Mouse (Mus musculus) heart, postnatal 14 days (tissue): ENCODE data around the gene Tmem230. TPM values are rescaled to one million over a fixed set of nuclear protein-coding genes. Genes with fewer than 3 reads are reported as not detected.
A peak's percentile ranks its signal among the peaks of the same experiment; 100 is the strongest.

Experiments used
- DNase-seq, 2 experiments: peaks; one replicate each; pipeline ENCODE4 v3.0.0; 2021 to 2022
- intact Hi-C: fragments of 180-260 bp; cut with DNase I; formaldehyde crosslinking; loops from one replicate; pipeline ENCODE4 v1.15.1; 2025
- total RNA-seq, 2 experiments: library from RNA; stranded (reverse); gene quantifications; 2 replicates each; pipeline ENCODE4 v1.2.3; 2021

Gene Tmem230
- total RNA-seq, 2 experiments from 2014 or later = 20.2 to 23.7 TPM

- DNase-seq = no peak
- intact Hi-C loops = no loop called here
Measured at GRCm38 (mm10) chr2:132276249-132276648, 28.6 kb upstream of the Tmem230 start.

GRCm38 (mm10) chr2:132275527-132275926 lies 27.9 kb upstream of the Tmem230 start:
- DNase-seq = peak in 1 of 2 experiments; percentile 23
- intact Hi-C loops = no loop called here

- intact Hi-C loops = no loop called here
- DNase-seq = no peak
Measured at GRCm38 (mm10) chr2:132272694-132273389, 25.2 kb upstream of the Tmem230 start.

DNA sequence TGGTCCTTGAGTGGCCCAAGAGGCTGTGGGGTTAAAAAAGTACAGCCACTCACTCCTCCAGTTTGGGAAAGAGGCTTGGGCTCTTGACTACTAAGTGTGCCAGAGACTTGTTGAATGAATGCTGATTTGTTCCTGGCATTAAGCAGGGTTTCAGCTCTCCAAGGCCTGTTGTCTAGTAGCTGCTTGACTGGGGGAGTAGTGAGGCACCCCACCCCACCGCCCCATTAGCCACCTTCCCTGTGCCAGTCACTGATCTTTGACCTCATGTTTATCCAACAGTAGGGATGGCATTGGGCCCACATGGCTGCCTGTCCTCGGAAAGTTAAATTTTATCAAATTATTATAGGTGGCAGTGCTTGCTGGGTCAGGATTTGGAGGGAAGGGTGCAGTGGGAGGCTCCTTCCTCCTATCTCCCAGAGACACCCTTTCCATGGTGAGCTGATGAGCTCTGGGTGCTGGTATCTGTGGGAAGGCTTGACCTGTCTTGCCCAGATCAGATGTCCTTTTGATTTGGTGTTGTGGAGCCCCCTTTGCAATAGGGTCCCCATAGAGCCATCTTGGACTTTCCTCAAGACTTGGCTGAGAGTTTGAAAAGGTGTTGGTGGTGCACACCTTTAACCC lies 22.8 kb upstream of the Tmem230 start:
- intact Hi-C loops = no loop called here
- DNase-seq = peak in 1 of 2 experiments; percentile 21

- peak in 1 of 2 experiments; percentile 13 for DNase-seq
- intact Hi-C loops = no loop called here
Measured at GRCm38 (mm10) chr2:132269217-132269616, 21.6 kb upstream of the Tmem230 start.

DNA sequence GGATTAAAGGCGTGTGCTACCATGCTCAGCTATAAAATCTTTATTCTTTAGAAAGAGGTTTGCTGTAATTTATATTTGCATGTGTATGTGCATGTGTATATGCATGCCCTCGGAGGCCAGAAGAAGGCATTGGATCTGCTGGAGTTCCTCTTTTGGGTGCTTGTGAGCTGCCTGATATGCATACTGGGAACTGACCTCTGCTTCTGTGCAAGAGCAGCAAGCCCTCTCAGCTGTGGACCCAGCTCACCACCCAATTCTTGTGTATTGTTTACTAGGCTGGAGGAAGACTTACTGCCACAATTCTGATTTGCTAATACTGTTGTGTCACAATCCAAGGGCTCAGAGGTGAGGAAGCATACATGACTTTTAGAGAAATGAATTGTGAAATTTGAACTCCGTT lies 18.5 kb upstream of the Tmem230 start:
- no peak for DNase-seq
- intact Hi-C loops = no loop called here

GRCm38 (mm10) chr2:132265196-132265595 lies 17.6 kb upstream of the Tmem230 start:
- intact Hi-C loops = loop anchor here (2.0 kb wide), 1 partner anchor 18 kb away; no protein-coding TSS in a partner anchor
- no peak for DNase-seq

GRCm38 (mm10) chr2:132264266-132264710 lies 16.7 kb upstream of the Tmem230 start:
- DNase-seq = peak in 1 of 2 experiments; percentile 11
- intact Hi-C loops = loop anchor here (2.0 to 5.0 kb wide), 2 partner anchors 19 to 223 kb away; no protein-coding TSS in a partner anchor

GRCm38 (mm10) chr2:132263421-132264265 lies 16.0 kb upstream of the Tmem230 start:
- DNase-seq = peak in 1 of 2 experiments; percentile 32

DNA sequence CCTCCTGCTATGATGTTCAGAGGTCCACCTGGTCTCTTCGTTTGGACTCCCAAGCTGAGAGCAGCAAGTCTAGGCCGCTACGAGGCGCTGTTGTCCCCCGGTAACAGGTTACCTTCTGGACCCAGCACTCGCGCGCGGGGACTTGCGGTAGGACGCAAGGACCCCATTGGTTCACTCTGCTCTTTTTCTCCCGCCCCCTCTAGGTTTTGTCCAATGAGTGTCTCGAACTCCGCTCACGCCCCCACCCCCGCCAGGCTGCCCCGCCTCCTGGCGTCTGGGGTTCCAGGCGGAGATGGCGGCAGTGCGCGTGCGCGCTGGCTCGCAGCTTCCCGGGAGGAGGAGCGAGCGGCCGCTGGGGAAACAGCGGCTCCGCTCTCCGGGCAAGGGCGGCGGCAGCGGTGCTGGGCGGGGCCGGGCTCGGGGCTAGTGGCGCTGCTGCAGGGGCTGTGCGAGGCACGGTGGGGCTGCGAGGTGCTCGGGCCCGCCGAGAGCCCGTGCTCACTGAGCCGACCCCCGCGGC lies 15.3 kb upstream of the Tmem230 start, which contains the start of gene Cds2:
Cds2 (plus strand) TSS at position 270 of the 520 bp plus-strand sequence.
- peak; percentile 100 for DNase-seq
- intact Hi-C loops = loop anchor here (2.0 to 5.0 kb wide), 2 partner anchors 52 to 224 kb away; no protein-coding TSS in a partner anchor

More at GRCm38 (mm10) chr2:132263421-132264265, 16.0 kb upstream of the Tmem230 start:
- intact Hi-C loops = loop anchor here (2.0 to 5.0 kb wide), 3 partner anchors 19 to 224 kb away; no protein-coding TSS in a partner anchor

- no peak for DNase-seq
- intact Hi-C loops = loop anchor here (2.0 to 5.0 kb wide), 2 partner anchors 53 to 225 kb away; no protein-coding TSS in a partner anchor
Measured at GRCm38 (mm10) chr2:132262175-132262574, 14.6 kb upstream of the Tmem230 start.

GRCm38 (mm10) chr2:132260601-132261000 lies 13.0 kb upstream of the Tmem230 start:
- DNase-seq = no peak
- intact Hi-C loops = loop anchor here (5.0 kb wide), 1 partner anchor 227 kb away; no protein-coding TSS in a partner anchor

DNA sequence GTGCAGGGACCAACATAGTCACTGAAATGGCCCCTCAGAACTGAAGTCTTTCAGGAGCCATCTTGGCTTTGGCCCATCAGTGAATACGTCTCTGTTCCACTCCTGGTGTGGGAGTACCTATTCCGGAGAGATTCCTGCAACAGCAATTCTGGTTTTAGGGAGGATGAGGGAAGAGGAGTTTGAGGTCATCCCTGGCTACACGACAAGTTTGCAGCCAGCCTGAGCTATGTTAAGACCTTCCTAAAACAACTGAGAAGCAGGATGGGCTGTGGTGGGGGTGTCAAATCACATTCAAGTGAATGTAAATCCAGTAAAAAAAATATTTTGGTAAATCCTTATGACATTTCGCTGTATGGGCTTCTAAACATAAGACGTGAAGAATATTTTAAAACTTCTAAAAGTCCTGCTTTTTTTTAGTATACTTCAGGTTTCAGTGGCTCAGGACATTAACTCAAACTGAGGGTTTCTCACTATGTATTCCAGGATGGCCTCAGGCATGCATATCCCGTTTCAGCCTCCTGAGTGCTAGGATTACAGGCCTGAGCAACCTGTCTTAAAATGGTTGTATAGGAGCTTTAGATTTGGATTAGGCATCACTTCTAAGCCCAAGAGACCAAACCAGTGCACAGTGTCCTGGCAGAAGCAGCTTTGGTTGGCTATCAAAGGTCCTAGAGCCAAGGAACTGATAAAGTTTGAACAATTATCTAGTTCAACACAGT lies 9.9 kb upstream of the Tmem230 start:
- DNase-seq = no peak
- intact Hi-C loops = loop anchor here (2.0 kb wide), 1 partner anchor 51 kb away; no protein-coding TSS in a partner anchor

DNA sequence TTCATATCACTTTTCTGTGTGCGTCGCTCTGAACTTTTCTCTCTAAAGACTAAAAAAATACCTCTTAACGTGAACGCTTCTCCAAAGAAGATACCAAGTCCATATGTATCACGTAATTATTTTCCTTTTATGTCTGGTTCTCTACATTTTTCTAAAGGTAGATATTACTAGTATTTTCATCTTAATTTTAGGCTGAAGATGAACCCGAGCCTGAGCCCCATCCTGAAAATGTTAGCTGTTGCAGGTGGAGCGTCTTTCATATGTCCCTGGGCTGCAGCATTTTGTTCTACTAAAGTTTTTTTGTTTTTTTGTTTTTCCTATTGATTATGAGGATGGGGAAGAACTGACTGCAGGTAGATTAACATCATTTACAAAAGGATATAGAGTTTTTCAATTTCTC lies 6.0 kb upstream of the Tmem230 start:
- intact Hi-C loops = no loop called here
- no peak for DNase-seq

DNA sequence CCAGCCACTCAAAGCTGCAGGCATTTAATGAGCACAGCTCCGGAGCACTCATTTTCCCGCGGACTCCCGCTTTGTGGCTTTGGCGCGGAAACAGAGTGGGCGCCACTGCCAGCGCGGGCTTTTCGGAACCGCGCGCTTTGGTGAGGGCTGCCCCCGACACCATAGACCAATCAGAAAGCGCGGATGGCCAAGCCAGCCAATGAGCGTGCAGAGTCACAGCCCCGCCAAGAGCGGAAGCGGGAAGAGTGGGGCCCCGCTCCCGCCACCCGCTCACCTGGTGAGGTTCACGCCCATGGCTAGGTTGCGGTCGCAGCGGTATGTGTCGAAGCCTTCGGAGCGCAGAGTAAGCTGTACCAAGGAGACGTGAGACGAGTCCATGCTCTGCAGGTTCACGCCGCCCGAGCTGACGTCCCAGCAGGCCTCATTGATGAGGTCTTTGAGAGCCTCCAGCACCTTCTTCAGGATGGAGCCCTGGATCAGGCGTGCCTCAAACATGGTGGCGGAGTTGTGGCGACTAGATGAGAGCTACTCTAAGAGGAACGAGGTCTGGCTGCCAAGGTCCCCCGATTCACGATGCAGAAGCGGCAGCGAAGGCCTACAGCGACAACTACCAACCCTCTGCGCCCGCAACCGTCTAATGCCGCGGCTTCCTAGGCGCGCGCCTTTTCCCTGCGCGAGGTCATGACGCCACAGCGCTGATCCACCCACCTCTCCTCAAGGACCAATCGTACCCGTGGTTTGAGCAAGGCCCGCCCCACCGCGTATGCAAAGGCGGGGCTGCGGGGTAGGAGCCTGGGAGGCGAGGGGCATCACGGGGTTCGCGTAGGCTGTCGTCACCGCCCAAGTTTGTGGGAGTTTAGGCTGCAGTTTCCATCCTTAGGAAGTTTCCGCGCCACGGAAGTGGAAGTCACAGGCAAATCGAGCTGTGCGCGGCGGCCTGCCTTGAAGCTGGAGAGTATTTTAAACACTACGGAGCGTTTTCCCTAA lies 5.2 kb upstream of the Tmem230 start, which contains the start of gene Pcna:
Pcna (minus strand) TSS at position 773 of the 987 bp plus-strand sequence.
- DNase-seq = peak; percentile 96 to 98
- intact Hi-C loops = no loop called here

DNA sequence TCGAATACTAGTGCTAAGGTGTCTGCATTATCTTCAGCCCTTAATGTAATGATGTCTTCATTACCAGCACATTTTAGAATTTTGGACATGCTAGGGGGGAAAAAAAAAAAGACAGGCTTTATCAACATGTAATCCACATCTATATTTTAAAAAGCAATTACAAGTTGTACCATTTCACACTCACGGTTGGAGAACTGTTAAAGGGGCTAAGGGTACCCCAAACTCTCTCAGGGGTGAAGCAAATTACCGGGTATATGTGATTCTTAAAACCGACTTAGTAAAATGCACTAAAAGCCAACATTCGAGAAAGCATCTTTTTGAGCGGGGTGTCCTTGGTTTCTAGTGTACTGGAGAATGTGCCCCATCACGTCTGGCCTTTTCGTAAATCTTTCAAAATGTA lies 4.3 kb upstream of the Tmem230 start:
- no peak for DNase-seq
- intact Hi-C loops = no loop called here

- no peak for DNase-seq
- intact Hi-C loops = loop anchor here (2.0 to 5.0 kb wide), 2 partner anchors 106 to 261 kb away; no protein-coding TSS in a partner anchor
Measured at GRCm38 (mm10) chr2:132243370-132243769, 4.2 kb downstream of the Tmem230 start.

- intact Hi-C loops = loop anchor here (5.0 kb wide), 1 partner anchor 103 kb away; no protein-coding TSS in a partner anchor
- peak; percentile 70 to 77 for DNase-seq
Measured at GRCm38 (mm10) chr2:132240457-132240856, 7.2 kb downstream of the Tmem230 start.
